Mouse (Mus musculus): ENCODE data around the gene Lhx6.

Lhx6 gene

GRCm38 (mm10) chr2:36093301-36093700 lies 11.9 kb downstream of the Lhx6 start:
- DNase-seq (ENCODE audit: low read depth, low spot score): no peak

- no peak for DNase-seq (ENCODE audit: low read depth, low spot score)
These were observed 12.5 kb downstream of the Lhx6 start for GRCm38 (mm10) chr2:36092748-36093147.

GRCm38 (mm10) chr2:36090853-36091741 lies 14.1 kb downstream of the Lhx6 start:
- DNase-seq (ENCODE audit: low read depth, low spot score): peak; percentile 97

GRCm38 (mm10) chr2:36089190-36089589 lies 16.0 kb downstream of the Lhx6 start:
- no peak for DNase-seq (ENCODE audit: low read depth, low spot score)

GRCm38 (mm10) chr2:36085041-36085440 lies 20.2 kb downstream of the Lhx6 start:
- no peak for DNase-seq (ENCODE audit: low read depth, low spot score)

GRCm38 (mm10) chr2:36082802-36083580 lies 22.2 kb downstream of the Lhx6 start:
- DNase-seq (ENCODE audit: low read depth, low spot score): no peak

GRCm38 (mm10) chr2:36081446-36081845 lies 23.8 kb downstream of the Lhx6 start:
- DNase-seq (ENCODE audit: low read depth, low spot score): no peak

GRCm38 (mm10) chr2:36077160-36077761 lies 27.9 kb downstream of the Lhx6 start:
- no peak for DNase-seq (ENCODE audit: low read depth, low spot score)

- DNase-seq (ENCODE audit: low read depth, low spot score): no peak
These were observed 30.0 kb downstream of the Lhx6 start for GRCm38 (mm10) chr2:36075210-36075609.

- DNase-seq (ENCODE audit: low read depth, low spot score): no peak
These were observed 31.4 kb downstream of the Lhx6 start for GRCm38 (mm10) chr2:36073781-36074180.

GRCm38 (mm10) chr2:36071660-36072305 lies 33.4 kb downstream of the Lhx6 start:
- no peak for DNase-seq (ENCODE audit: low read depth, low spot score)

- DNase-seq (ENCODE audit: low read depth, low spot score): no peak
These were observed 38.1 kb downstream of the Lhx6 start for GRCm38 (mm10) chr2:36067132-36067531.

- DNase-seq (ENCODE audit: low read depth, low spot score): no peak
These were observed 43.8 kb downstream of the Lhx6 start for GRCm38 (mm10) chr2:36061409-36061808.

GRCm38 (mm10) chr2:36056248-36056647 lies 49.0 kb downstream of the Lhx6 start:
- DNase-seq (ENCODE audit: low read depth, low spot score): no peak

- DNase-seq (ENCODE audit: low read depth, low spot score): no peak
These were observed 52.0 kb downstream of the Lhx6 start for GRCm38 (mm10) chr2:36053249-36053648.

GRCm38 (mm10) chr2:36049567-36049954 lies 55.6 kb downstream of the Lhx6 start:
- no peak for DNase-seq (ENCODE audit: low read depth, low spot score)

- DNase-seq (ENCODE audit: low read depth, low spot score): peak; percentile 97
These were observed 56.3 kb downstream of the Lhx6 start, which contains the start of the genes Ndufa8 and Morn5 for GRCm38 (mm10) chr2:36048748-36049566. Ndufa8 (minus strand) TSS chr2:36049406. Morn5 (plus strand) TSS chr2:36049458.

- peak; percentile 37 for DNase-seq (ENCODE audit: low read depth, low spot score)
These were observed 57.0 kb downstream of the Lhx6 start for GRCm38 (mm10) chr2:36048164-36048563.

GRCm38 (mm10) chr2:36040872-36041271 lies 64.3 kb downstream of the Lhx6 start:
- peak; percentile 45 for DNase-seq (ENCODE audit: low read depth, low spot score)

GRCm38 (mm10) chr2:36039297-36039985 lies 65.8 kb downstream of the Lhx6 start:
- no peak for DNase-seq (ENCODE audit: low read depth, low spot score)
